Mouse (Mus musculus): ENCODE measurements around the gene Zfp788. TPM values are rescaled to one million over a fixed set of nuclear protein-coding genes. Genes with fewer than 3 reads are reported as not detected.
"Not testable (repeated sequence)": the region's sequence is repeated elsewhere in the genome, so short reads cannot be mapped to it uniquely, and the experiment has no call there.

The Zfp788 gene
- polyA plus RNA-seq, 1 experiment: 20.2 TPM

GRCm38 (mm10) chr7:41633221-41633984 lies 400 bp downstream of the Zfp788 start:
- TF ChIP-seq POLR2A (IDR thresholded peaks at IDR 0.05; ENCODE audit: borderline replicate concordance, insufficient read depth, low read length): peak; percentile 77; the same call in 1 of the 2 replicates
- TF ChIP-seq CTCF (IDR thresholded peaks at IDR 0.05; ENCODE audit: borderline replicate concordance, insufficient read depth, low read depth, low read length): no peak
- DNase-seq: peak; percentile 96
- H3K27ac ChIP-seq (ENCODE audit: insufficient read depth, low read length): peak overlapping the region; percentile 95
- no peaks in the 10 kb centered on the region for H3K4me1 ChIP-seq (ENCODE audit: control insufficient read depth, insufficient read depth, low read length)
- H3K27me3 ChIP-seq (ENCODE audit: control insufficient read depth, insufficient read depth, low read length): no peaks in the 10 kb centered on the region
- peak overlapping the region; percentile 94 for H3K4me3 ChIP-seq (replicated peaks; ENCODE audit: insufficient read depth, low read depth, low read length)
- 0% methylated on average over 26 of the region's 26 CpGs for WGBS

- 55% methylated on average over 1 of the region's 1 CpGs for WGBS
- not testable (repeated sequence) for H3K4me3 ChIP-seq (replicated peaks; ENCODE audit: insufficient read depth, low read depth, low read length); H3K4me1 ChIP-seq (ENCODE audit: control insufficient read depth, insufficient read depth, low read length); H3K27ac ChIP-seq (ENCODE audit: insufficient read depth, low read length); H3K27me3 ChIP-seq (ENCODE audit: control insufficient read depth, insufficient read depth, low read length); DNase-seq
These were observed 41.3 kb downstream of the Zfp788 start for GRCm38 (mm10) chr7:41674326-41674725.

Other genes starting within 250 kb of the Zfp788 start
- 10.5 and 10.6 TPM in 2 replicates for gene AI987944, start 239.8 kb upstream of the Zfp788 start, polyA plus RNA-seq (2012; rRNA removed)
- gene Vmn2r57, start 184.5 kb upstream of the Zfp788 start, polyA plus RNA-seq (2012; rRNA removed): 0.41 and 0.49 TPM in 2 replicates
- 0.10 and 0.17 TPM in 2 replicates for gene Gm20449, start 133.8 kb upstream of the Zfp788 start, polyA plus RNA-seq (2012; rRNA removed)
- gene AW146154, start 133.3 kb upstream of the Zfp788 start, polyA plus RNA-seq (2012; rRNA removed): 4.8 and 4.9 TPM in 2 replicates
- not detected in 2 replicates for gene Gm6871, start 59.5 kb upstream of the Zfp788 start, polyA plus RNA-seq (2012; rRNA removed)
- 17.3 and 18.6 TPM in 2 replicates for gene 2610021A01Rik, start 34.0 kb upstream of the Zfp788 start, polyA plus RNA-seq (2012; rRNA removed)
- not detected in 2 replicates for gene Vmn2r58, start 239.5 kb downstream of the Zfp788 start, polyA plus RNA-seq (2012; rRNA removed)

All from cerebellum, adult 2 months (tissue).